Mouse (Mus musculus) heart, postnatal 0 days (tissue): ENCODE measurements around the gene Zfp410. TPM values are rescaled to one million over a fixed set of nuclear protein-coding genes. Genes with fewer than 3 reads are reported as not detected.
A peak's percentile ranks its signal among the peaks of the same experiment; 100 is the strongest.

Source experiments
- ATAC-seq: fragments of 200-750 bp; cut with Nextera tagmentation; 2 replicates; pipeline ENCODE4 v1.8.0; 2017; ENCODE audit warnings: low read depth, moderate number of reproducible peaks, moderate library complexity; ENCODE audit not compliant: insufficient read depth
- DNase-seq: peaks from one replicate; pipeline ENCODE4 v3.0.0-alpha.2; 2016; ENCODE audit warnings: low spot score
- H3K27ac ChIP-seq: fragments of 300-500 bp; sonication (generic); 2 replicates; pipeline ENCODE4 v1.5.1; 2014; ENCODE audit warnings: low read depth, mild to moderate bottlenecking
- H3K27me3 ChIP-seq: fragments of 300-500 bp; sonication (generic); 2 replicates; pipeline ENCODE4 v1.6.1; 2014; ENCODE audit warnings: low read length, mixed read lengths; ENCODE audit not compliant: control insufficient read depth, insufficient read depth
- H3K36me3 ChIP-seq: fragments of 300-500 bp; sonication (generic); replicated peaks from 2 replicates; pipeline ENCODE4 v1.6.1; 2014; ENCODE audit warnings: low read length, mixed read lengths; ENCODE audit not compliant: control insufficient read depth, insufficient read depth
- H3K4me1 ChIP-seq: fragments of 300-500 bp; sonication (generic); 2 replicates; pipeline ENCODE4 v1.6.1; 2014; ENCODE audit warnings: antibody characterized with exemption; ENCODE audit not compliant: control insufficient read depth, insufficient read depth
- H3K4me2 ChIP-seq: fragments of 300-500 bp; sonication (generic); 2 replicates; pipeline ENCODE4 v1.6.1; 2014; ENCODE audit warnings: low read depth, mild to moderate bottlenecking, low read length, moderate library complexity
- H3K4me3 ChIP-seq: fragments of 300-500 bp; sonication (generic); 2 replicates; pipeline ENCODE4 v1.5.1; 2014; ENCODE audit warnings: low read depth, low read length
- H3K9ac ChIP-seq: fragments of 300-500 bp; sonication (generic); replicated peaks from 2 replicates; pipeline ENCODE4 v1.6.1; 2014; ENCODE audit warnings: low read depth, low read length, mixed read lengths
- H3K9me3 ChIP-seq: fragments of 300-500 bp; sonication (generic); replicated peaks from 2 replicates; pipeline ENCODE4 v1.6.1; 2016; ENCODE audit warnings: low read length; ENCODE audit not compliant: control insufficient read depth
- CTCF ChIP-seq: IDR thresholded peaks from 2 replicates; pipeline ENCODE4 v1.5.1; 2016; ENCODE audit warnings: antibody characterized with exemption, control low read depth, low read depth
- EP300 ChIP-seq: IDR thresholded peaks from 2 replicates; pipeline ENCODE4 v1.6.1; 2016; ENCODE audit warnings: antibody characterized with exemption, low read depth
- WGBS: fragments of 180-500 bp; shearing (Covaris S2); extraction: QIAGEN DNeasy Blood & Tissue Kit; methylation state at CpG from one replicate; pipeline ENCODE4 v1.1.7; 2014; 5-methylcytosine and 5-hydroxymethylcytosine counted together
- polyA plus RNA-seq: library from polyadenylated mRNA; unstranded; fragments of >200 nt; fragmentation: Nextera tagmentation; extraction: Ambion mirVana; gene quantifications from 2 replicates; pipeline ENCODE4 v1.2.1, GENCODE M21; 2015
- total RNA-seq: library from RNA; depleted of rRNA; stranded (reverse); fragments of >200 nt; gene quantifications from 2 replicates; pipeline ENCODE4 v1.2.3, GENCODE M21; 2014; ENCODE audit warnings: low replicate concordance; rRNA removed

Gene Zfp410
- total RNA-seq (36.9 and 37.7 TPM in 2 replicates), polyA plus RNA-seq (36.3 and 38.5 TPM in 2 replicates)

DNA sequence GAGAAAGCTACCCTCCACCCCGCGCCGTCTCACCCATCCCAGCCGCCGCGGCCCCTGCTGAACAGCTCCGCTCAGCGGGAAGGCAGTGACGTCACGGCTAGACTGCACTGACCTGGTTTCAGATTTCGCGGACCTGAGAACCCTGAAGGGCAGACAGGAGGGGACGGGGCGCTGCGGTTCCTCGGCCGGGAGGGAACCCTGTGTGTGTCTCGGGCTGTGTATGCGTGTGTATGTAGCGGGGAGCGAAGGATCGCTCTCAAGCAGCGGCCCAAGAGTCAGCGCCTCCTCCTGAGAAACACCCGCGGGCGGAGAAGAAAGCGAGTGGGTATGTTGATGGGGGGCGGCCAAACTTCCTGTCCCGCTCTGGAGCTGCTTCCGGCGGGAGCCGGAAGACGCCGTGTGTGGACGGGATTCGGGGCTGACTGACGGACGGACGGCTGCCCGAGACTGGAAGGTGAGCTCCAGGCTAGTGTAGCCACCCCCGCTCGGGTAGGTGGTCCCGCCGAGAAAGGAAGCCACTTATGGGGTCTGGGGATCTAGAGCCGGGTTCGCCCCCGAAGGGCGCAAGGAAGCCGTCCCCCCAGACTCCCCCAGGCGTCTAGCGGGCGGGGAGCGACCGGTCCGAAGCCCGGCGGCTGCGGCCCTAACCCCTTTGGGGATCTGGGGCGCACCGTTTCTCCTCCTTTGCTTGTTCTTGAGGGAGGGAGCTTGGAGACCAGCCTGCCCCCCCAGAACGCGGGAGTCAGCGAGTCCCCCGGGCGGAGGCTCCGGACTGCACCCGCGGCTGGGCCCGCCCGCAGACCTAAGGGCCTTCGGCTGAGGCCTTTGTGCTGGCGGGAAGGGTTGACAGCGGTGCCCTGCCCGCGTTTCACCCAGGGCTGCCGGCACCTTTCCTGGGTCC lies at the start of gene Zfp410:
Zfp410 (plus strand) TSS at position 132 of the 901 bp plus-strand sequence.
- H3K27me3 ChIP-seq: no peaks in the 10 kb centered on the region
- peak within 1 kb of the TSS; percentile 82 for H3K4me2 ChIP-seq
- peak within 1 kb of the TSS; percentile 96 for H3K4me3 ChIP-seq
- H3K36me3 ChIP-seq: peaks cover 19% of the 10 kb centered on the region; the same call in 1 of the 2 replicates
- peak within 1 kb of the TSS; percentile 96 for H3K27ac ChIP-seq
- H3K9ac ChIP-seq: peak within 1 kb of the TSS; percentile 96
- H3K4me1 ChIP-seq: peaks cover 12% of the 10 kb centered on the region
- 0% methylated on average over 74 of the region's 77 CpGs for WGBS
- peak; percentile 93 for ATAC-seq
- TF ChIP-seq CTCF (no peak), EP300 (no peak)
- DNase-seq: peak; percentile 91
- no peaks in the 10 kb centered on the region for H3K9me3 ChIP-seq

DNA sequence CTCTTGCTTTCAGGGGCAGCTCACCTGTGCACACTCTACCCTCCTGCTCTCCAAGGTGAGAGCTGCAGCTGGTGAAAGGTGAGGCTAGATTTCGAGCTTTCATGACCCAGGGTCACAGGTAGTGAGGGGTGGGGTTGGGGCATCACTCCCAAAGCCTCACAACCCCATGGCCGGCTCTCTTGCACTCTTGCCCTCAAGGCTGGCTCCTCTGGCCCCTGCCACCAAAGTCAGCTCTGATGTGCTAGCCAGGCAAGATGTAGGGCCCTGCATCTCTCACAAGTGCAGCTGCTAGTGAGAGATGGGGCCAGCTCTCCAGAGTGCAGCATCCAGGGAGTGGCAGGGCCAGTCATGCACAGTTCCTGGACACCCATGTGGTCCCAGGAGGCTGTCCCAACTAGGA lies 49.4 kb upstream of the Zfp410 start:
- no peak overlapping the region for H3K9ac ChIP-seq
- WGBS: 52% methylated on average over 2 of the region's 2 CpGs

DNA sequence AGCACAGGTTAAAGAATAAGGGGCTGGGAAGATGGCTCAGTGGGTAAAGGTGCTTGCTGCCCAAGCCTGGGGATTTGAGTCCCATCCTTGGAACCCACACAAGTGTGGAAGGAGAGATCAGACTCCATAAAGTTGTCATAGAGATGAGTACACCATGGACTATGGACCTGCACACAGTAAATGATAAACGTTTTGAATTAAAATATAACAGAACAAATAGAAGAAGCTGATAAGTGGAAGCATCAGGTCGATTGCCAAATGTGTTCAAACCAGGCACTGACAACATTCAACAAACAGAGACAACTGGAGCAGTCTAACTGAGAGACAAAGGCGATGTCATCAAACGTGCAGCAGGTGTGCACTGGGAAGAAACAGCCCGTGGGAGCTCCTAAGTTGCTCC lies 43.3 kb upstream of the Zfp410 start:
- ATAC-seq (no peak), DNase-seq (no peak)
- Histone ChIP-seq H3K4me3 (no peak overlapping the region), H3K9me3 (no peaks in the 10 kb centered on the region), H3K4me2 (no peak overlapping the region), H3K9ac (no peak overlapping the region), H3K36me3 (no peaks in the 10 kb centered on the region), H3K27me3 (no peaks in the 10 kb centered on the region), H3K27ac (no peak overlapping the region), H3K4me1 (no peaks in the 10 kb centered on the region)
- 62% methylated on average over 5 of the region's 5 CpGs for WGBS
- no peak for TF ChIP-seq CTCF
- no peak for TF ChIP-seq EP300

More for the DNA sequence above, 49.4 kb upstream of the Zfp410 start:
- no peak overlapping the region for H3K4me2 ChIP-seq
- no peak for DNase-seq
- no peak for TF ChIP-seq CTCF
- no peak for TF ChIP-seq EP300
- ATAC-seq: no peak
- H3K36me3 ChIP-seq: no peaks in the 10 kb centered on the region
- H3K4me1 ChIP-seq: no peaks in the 10 kb centered on the region
- no peak overlapping the region for H3K27ac ChIP-seq
- H3K27me3 ChIP-seq: no peaks in the 10 kb centered on the region
- H3K9me3 ChIP-seq: no peaks in the 10 kb centered on the region
- H3K4me3 ChIP-seq: no peak overlapping the region

DNA sequence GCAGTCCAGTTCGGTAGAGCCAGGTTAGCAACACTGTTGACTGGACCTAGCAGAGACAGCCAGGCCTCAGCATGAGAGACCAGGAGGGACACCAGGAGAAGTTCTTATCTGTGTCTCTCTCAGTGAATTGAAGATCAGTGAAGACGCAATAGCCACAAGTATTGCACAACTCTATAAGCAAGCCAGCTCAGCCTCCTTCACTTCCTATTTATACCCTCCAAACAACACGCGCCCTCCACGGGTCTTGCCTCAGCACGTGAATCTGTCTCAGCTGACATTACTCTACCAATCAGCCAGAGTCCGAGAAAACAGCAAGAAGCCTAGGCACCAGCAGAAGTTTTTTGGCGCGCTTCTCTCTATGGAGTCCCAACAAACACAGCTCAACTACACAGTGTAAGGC lies 41.4 kb upstream of the Zfp410 start:
- Histone ChIP-seq H3K9ac (no peak overlapping the region), H3K36me3 (no peaks in the 10 kb centered on the region), H3K9me3 (no peaks in the 10 kb centered on the region), H3K27me3 (no peaks in the 10 kb centered on the region), H3K27ac (no peak overlapping the region), H3K4me1 (no peaks in the 10 kb centered on the region), H3K4me3 (no peak overlapping the region), H3K4me2 (no peak overlapping the region)
- no peak for ATAC-seq
- WGBS: 87% methylated on average over 9 of the region's 9 CpGs
- no peak for DNase-seq
- TF ChIP-seq CTCF (no peak), EP300 (no peak)

DNA sequence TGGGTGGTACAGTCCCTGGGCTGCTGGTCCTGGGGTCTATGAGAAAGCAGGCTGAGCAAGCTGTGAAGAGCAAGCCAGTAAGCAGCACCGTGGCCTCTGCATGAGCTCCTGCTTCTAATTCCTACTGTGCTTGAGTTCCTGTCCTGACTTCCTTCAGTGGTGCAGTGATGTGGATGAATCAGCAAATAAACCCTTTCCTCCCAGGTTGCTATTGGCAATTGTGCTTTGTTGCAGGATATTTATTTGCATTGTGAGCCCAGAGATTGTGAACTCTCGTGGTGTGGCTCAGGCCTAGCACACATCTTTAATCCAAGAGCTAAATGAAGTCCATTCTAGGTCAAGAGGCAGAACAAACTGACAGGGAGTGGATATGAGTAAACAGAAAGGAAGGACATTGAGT lies 40.4 kb upstream of the Zfp410 start:
- Histone ChIP-seq H3K27me3 (no peaks in the 10 kb centered on the region), H3K4me1 (no peaks in the 10 kb centered on the region), H3K9me3 (no peaks in the 10 kb centered on the region), H3K27ac (no peak overlapping the region), H3K36me3 (no peaks in the 10 kb centered on the region), H3K9ac (no peak overlapping the region), H3K4me3 (no peak overlapping the region), H3K4me2 (no peak overlapping the region)
- TF ChIP-seq EP300: no peak
- no peak for TF ChIP-seq CTCF
- 67% methylated on average over 2 of the region's 2 CpGs for WGBS
- no peak for DNase-seq
- ATAC-seq: no peak
